Mouse (Mus musculus): ENCODE measurements around the gene Fhit.
"Not testable (repeated sequence)": the region's sequence is repeated elsewhere in the genome, so short reads cannot be mapped to it uniquely, and the experiment has no call there.

The Fhit gene

GRCm38 (mm10) chr14:11161751-11162231 lies at the start of gene Fhit:
Fhit (minus strand) TSS chr14:11162035.
- DNase-seq (ENCODE audit: low spot score in 2 of 2), result peak; percentile 86 to 88

DNA sequence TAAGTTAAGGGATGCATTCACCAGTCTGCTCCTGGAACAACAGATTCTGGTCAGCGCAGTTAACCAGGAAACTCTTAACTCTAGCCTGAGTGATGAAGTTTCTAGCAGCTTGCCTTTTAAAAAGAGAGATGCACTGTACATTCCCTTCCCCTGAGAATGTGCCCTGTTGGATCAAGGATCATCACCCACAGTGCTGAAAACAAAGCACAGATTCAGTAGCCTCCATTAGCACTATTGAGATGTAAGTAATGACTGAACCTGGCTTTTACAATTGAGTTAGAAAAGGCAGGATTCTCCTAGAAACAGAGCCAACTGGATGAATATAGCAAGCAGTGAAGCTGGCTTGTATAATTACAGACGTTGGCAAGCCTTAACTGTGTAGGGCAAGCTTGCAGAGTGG lies 45.0 kb upstream of the Fhit start:
- DNase-seq (ENCODE audit: low spot score in 2 of 2), result no peak

DNA sequence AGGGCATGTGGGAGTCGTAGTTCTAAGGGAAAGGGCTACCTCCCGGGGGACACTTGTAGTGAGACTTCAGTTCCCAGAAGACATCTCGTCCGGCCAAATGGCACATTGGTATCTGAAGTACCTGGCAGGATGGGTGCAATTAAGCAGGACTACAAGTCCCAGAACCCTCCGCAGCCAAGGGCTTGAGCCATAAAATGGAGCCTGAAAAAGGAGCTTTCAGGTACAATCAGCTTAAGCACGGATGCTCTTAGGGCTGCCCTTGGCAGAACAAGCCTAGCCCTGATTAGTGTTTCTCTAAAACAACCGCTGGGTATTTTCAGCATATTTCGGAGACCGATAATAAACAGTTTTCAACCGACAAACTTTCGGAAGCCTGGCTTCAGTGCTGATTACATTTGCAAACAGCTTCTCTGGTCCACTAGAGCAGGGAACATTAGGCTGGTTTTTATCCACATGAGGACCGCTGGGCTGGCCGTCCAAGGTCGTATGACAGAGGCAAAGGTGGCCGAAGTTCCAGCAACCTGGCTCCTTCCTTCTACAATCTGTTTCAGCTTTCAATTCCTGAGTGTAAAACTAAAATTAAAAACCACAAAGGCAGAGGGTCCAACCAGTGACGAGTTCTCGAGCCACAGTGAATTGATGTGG lies 907 bp downstream of the Fhit start:
- peak; percentile 61 to 64 for DNase-seq (ENCODE audit: low spot score in 2 of 2)

DNA sequence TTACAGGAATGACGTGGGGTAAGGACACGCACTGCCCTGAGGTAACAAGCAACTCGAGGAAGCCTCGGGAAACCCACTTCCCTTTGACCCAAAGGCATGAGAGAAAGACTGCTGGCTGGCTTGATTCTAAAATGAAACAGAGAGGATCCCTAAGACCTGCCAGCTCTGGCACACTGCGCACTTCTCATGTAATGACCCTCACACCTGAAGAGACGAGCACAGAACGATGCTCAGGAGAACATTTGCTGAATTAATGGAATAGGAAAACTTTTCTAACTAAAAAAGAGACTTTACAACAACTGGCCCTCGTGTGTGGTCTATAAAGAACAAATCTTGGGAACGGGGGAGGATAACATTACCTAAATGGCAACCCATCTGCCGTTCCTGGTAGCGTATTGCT lies 2.2 kb downstream of the Fhit start:
- DNase-seq (ENCODE audit: low spot score in 2 of 2), result no peak

DNA sequence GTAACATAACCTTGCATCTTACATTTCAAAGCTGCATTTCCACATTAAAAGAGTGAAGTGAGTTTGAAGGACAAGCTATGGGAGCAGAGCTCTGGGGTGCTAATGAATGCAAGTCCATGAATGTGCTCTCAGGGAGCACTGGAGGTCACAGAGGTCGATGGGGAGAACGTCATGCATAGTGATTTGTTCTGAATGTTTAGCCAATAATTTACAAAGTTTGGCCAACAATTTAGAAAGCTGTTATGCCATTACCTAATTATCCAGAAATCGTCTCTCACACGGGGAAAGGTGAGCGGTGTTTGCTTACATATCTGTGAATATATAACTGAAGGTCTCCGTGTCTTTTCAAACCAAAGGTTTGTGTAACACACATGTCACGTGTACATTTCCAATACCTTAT lies 2.8 kb downstream of the Fhit start:
- no peak for DNase-seq (ENCODE audit: low spot score in 2 of 2)

DNA sequence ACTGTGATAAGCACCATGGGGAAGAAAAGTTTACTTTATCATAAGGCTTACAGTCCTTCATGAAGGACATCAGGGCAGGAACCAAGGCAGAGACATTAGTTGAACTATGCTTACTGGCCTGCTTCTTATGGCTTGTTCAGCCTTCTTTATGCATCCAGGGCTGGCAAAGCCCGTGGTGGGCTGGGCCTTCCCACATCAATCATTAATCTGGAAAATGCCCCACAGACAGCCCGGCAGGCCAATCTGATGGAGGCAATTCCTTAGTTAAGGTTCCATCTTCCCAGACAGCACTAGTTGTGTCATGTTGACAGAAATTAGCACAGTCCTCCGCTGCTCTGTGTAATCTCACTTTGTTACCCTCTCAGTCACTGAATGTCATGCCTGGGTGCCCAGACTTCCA lies 4.1 kb downstream of the Fhit start:
- DNase-seq (ENCODE audit: low spot score in 2 of 2), result no peak

GRCm38 (mm10) chr14:11151634-11152321 lies 10.1 kb downstream of the Fhit start:
- peak in 1 of 2 experiments; percentile 62 for DNase-seq (ENCODE audit: low spot score in 2 of 2)

DNA sequence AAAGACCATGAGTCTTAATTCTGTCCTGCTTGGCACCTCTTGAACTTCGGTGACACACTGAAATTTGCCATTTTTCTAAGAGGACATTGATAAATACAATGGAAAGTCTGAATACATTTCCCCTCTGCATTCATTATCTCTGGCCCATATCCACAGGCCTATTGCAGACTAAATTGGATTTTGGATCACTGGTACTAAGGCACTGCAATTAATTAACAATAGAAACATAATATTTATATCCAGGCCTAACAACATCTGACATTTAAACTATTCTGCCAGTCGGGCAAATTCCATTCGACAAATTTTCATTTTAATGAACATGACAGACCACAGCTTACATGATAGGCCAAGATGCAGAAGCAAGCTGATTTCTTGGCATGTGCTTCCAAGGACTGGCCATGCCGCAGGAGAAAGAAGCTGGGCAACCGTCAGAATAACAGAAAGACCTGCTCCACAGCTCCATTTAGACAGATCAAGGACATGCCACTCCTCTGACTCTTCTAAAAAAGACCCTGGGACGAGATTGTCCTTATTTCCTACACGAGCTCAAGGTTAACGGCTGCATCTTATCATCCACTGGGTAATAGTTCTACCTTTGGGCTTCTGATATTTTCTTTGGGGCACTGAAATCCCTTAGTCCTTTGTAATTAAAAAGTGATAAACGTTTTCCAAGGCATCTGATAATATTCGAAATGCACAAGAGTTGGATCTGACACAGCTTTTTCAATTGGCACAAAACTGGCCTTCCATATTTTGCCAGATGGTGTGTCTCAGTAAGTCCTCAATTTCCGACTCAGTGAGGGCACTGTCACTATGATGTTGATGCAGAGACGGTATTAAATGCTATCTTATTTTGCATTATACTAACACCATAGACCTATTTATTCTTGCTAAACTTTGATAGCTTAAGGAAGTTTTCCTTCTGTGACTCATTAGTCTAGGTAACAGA lies 27.8 kb downstream of the Fhit start:
- DNase-seq (ENCODE audit: low spot score in 2 of 2), result no peak

DNA sequence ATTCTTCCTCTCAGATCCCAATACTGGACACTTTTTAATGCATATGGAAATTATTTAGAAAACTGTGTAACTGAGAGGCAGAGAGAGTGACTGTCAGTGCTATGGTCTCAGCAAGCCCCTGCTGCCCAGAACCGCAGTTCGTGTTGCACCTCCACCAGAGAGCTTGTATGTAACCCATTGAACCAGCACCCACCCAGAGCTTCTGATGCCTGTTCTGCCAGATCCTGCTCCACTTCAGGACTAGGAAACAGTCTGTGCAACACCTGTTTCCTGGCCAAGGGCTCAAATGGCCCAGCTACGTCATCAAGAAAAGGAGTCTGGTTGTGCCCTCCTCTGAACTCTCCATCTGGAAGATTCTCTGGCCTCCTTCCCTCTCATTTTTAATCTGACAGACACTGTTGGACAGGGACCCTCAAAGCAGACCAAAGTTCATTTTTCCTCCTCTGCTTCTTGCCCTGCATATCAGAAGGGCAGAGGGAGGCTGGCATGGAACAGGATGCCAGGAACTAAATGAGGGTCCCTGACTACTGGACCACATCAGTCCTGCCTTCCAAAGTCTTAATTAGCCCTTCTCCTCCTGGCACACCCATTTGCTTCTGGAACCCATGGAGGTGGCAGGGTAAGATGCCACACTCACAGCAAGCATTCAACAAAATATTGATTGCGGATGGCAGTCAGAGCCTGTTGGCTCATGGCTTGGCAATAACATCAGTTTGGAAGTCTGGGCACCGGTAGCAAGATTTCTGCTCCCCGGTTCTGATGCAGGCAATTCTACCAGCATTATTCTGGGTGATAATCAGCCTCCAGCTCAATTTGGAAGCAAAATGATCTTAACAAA lies 29.0 kb downstream of the Fhit start:
- no peak for DNase-seq (ENCODE audit: low spot score in 2 of 2)

GRCm38 (mm10) chr14:11125096-11125495 lies 36.7 kb downstream of the Fhit start:
- DNase-seq (ENCODE audit: low spot score in 2 of 2), result no peak

DNA sequence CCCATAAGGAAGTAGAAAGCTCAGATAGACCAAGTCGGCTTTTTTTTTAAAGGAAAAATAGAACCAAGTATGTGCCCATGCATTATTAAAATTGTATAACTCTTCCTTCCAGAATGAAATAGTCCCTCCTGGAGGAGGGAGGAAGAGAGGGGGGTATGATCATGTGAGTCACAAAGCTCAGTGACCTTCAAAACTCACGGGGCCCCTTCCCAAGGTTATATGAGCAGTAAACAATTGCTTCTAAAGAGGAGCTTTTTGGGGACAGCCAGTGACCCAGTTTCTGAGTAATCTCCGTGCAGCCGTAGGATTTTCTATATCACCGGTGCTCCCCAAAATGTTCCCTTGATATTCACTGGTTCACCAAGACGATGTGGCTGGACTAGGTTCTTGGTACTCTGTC lies 42.8 kb downstream of the Fhit start:
- no peak for DNase-seq (ENCODE audit: low spot score in 2 of 2)

DNA sequence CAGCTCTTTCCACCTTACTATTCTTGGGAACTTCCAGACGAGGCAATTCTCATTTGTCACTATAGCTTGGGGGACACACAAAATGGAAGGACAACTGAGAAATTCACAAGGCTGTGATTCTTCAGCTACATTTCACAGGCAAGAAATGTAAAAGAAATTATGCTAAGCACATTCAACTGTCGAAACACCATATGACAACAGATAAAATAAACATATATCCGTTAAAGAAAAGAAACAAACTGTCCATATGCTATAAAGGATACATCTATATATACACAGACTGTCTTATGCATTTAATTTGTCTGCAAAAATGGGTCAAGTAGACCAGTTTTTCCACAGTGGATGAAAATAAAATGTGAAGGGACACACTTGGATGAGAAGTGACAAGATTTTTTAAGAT lies 76.2 kb downstream of the Fhit start:
- DNase-seq (ENCODE audit: low spot score in 2 of 2), result no peak

DNA sequence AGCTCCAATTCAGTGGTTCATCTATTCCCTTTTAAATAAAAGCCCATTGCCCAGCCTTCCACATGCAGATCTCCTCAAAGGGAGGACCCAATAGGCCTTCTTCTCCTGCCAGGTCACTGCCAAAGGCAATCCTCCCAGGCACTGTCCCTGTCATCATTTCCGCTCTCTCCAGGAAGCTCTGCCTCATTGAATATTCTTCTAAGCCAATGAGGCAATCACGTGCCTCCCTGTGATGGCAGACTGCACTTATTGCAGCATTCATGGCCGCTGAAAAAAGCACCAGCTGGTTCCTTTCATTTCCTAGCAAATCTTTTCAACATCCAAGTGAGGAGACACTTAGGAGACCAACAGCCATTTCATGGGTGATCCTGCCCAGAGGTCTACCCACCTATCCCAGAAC lies 77.9 kb downstream of the Fhit start:
- no peak for DNase-seq (ENCODE audit: low spot score in 2 of 2)

- DNase-seq (ENCODE audit: low spot score in 2 of 2), result no peak
Observed at GRCm38 (mm10) chr14:11083462-11083861, 78.4 kb downstream of the Fhit start.

DNA sequence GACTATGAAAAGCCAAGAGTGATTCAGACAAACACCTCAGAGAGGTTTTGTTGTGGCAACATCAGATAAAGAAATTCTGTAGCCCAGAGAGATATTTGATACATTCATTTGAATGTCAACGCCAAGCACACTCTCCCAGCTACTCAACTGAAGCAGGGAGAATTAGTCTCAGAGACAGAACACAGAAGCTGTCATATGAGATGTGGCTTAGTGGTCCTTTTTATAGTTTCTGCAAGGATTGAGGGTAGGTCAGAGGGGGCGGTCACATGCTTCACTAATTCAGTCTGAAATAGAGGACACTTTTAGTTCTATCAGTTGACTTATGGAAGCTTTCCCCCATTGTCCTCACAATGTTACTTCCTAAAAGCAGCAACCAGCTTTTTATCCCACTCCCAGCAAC lies 98.2 kb downstream of the Fhit start:
- DNase-seq (ENCODE audit: low spot score in 2 of 2), result no peak

DNA sequence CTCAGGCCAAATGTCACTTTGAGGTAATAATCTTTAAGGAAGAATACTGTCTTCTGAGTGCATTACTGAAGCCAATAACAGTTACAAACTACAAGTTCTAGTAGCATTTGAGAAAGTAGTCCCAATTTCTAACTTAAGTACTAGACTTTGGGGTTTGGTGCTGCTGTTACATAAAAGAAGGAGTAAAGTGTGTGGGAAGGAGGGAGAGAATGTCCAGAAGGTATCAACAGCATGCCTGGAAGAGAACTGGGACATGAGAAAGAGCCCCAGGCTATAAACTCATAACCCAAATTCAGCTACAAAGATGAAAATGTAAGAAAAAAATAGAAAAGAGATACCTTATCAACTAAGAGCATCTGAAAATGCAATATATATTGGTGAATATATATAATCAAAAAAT lies 101.6 kb downstream of the Fhit start:
- no peak for DNase-seq (ENCODE audit: low spot score in 2 of 2)

- DNase-seq (ENCODE audit: low spot score in 2 of 2), result not testable (repeated sequence)
Observed at GRCm38 (mm10) chr14:11039503-11040300, 122.1 kb downstream of the Fhit start.

DNA sequence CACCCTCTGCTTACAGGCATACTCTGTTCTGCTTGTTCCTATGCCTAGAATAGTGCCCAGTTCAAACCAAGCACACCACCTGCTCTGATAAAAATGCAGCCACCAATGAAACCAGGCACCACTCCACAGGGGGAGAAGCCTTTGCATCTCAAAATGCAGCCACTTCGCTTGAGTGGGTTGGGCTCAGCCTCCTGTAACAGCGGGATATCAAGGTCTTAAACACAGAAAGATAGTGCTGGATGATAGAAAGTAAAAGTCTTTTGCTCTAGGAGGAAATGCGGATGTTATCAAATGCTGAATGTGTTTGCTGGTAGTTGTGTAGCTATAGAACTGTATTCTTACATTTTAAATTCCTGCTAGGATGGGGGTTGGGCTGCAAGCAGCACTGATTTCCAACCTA lies 140.4 kb downstream of the Fhit start:
- no peak for DNase-seq (ENCODE audit: low spot score in 2 of 2)

DNA sequence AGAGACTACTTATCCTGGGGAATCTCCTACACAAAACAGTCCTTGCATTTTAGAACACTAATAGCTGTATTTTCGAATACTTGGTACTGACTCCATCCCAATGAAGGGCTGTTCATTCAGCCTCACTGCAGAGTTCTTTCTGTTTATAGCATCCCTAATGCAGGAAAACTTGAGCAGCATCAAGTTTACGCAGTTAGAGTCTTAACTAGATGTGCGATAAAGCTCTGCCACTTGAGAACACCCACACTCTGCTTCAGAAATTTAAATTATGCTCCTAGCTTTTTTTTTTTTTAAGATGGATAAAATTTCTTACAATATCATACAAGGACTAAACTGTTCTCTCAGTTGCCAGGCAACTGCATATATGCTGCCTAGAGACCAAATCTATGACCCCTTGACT lies 183.2 kb downstream of the Fhit start:
- DNase-seq (ENCODE audit: low spot score in 2 of 2), result no peak

GRCm38 (mm10) chr14:10941647-10942046 lies 220.2 kb downstream of the Fhit start:
- DNase-seq (ENCODE audit: low spot score in 2 of 2), result no peak

- no peak for DNase-seq (ENCODE audit: low spot score in 2 of 2)
Observed at GRCm38 (mm10) chr14:10933667-10934066, 228.2 kb downstream of the Fhit start.
